Mouse (Mus musculus) megakaryocyte, embryonic 14.5 days (primary cell): ENCODE measurements around the gene Galnt10.

Source experiments
- FLI1 ChIP-seq: IDR thresholded peaks from 2 replicates; pipeline ENCODE4 v1.6.1; 2012; ENCODE audit warnings: low read length, inconsistent platforms, mixed read lengths
- GATA1 ChIP-seq: IDR thresholded peaks from 3 replicates; pipeline ENCODE4 v1.6.1; 2012; ENCODE audit warnings: mixed read lengths, low read length, inconsistent platforms, borderline replicate concordance

- TF ChIP-seq GATA1: no peak
- no peak for TF ChIP-seq FLI1
Observed at GRCm38 (mm10) chr11:57685689-57686454, 40.6 kb downstream of the Galnt10 start.
